Mouse (Mus musculus) E14TG2a.4 (cell line): ENCODE results near the gene Cyp27a1.

Experiments
- H3K27me3 ChIP-seq: 2 replicates; pipeline ENCODE4 v1.6.1; 2014; ENCODE audit warnings: low read length, control low read depth; ENCODE audit not compliant: insufficient read depth
- H3K36me3 ChIP-seq: 2 replicates; pipeline ENCODE4 v1.6.1; 2014; ENCODE audit warnings: low read length, control low read depth; ENCODE audit not compliant: insufficient read depth
- H3K4me1 ChIP-seq: replicated peaks from 2 replicates; pipeline ENCODE4 v1.6.1; 2014; ENCODE audit warnings: low read depth, low read length, control low read depth
- H3K4me3 ChIP-seq: replicated peaks from 2 replicates; pipeline ENCODE4 v1.5.1; 2014; ENCODE audit warnings: mild to moderate bottlenecking, low read length
- H3K9me3 ChIP-seq: 2 replicates; pipeline ENCODE4 v1.6.1; 2014; ENCODE audit warnings: low read length, control low read depth
- CTCF ChIP-seq: conservative IDR thresholded peaks from 2 replicates; pipeline ENCODE4 v1.5.1; 2014; ENCODE audit warnings: low read length
- NANOG ChIP-seq: IDR thresholded peaks from 2 replicates; pipeline ENCODE4 v1.6.1; 2014; ENCODE audit warnings: borderline replicate concordance, low read length, mixed read lengths
- POU5F1 ChIP-seq: IDR thresholded peaks from 2 replicates; pipeline ENCODE4 v1.6.1; 2014; ENCODE audit warnings: low read length, borderline replicate concordance

The Cyp27a1 gene

DNA sequence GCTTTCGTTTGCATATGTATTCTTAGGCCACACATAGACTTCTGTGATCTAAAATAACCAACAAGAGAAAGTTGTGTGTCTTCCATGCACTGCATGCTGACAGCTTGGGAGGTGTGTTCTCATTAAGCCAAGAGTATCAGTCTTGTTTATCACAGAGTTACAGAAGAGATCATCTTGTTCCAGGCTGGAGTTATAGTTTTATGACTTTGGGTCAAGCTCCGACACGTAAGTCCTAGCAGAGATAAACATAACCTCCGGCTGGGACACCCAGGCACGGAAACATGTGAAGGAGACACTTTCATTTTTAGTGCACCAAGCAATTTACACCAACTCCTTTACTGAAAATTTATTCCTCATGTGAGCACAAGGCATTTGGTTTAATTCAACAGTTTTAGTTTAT lies 12.7 kb downstream of the Cyp27a1 start:
- no peak overlapping the region for H3K4me3 ChIP-seq
- no peaks in the 10 kb centered on the region for H3K36me3 ChIP-seq
- no peaks in the 10 kb centered on the region for H3K9me3 ChIP-seq
- TF ChIP-seq POU5F1 (no peak), NANOG (no peak), CTCF (no peak)
- H3K27me3 ChIP-seq: no peaks in the 10 kb centered on the region
- peaks cover 8% of the 10 kb centered on the region for H3K4me1 ChIP-seq

DNA sequence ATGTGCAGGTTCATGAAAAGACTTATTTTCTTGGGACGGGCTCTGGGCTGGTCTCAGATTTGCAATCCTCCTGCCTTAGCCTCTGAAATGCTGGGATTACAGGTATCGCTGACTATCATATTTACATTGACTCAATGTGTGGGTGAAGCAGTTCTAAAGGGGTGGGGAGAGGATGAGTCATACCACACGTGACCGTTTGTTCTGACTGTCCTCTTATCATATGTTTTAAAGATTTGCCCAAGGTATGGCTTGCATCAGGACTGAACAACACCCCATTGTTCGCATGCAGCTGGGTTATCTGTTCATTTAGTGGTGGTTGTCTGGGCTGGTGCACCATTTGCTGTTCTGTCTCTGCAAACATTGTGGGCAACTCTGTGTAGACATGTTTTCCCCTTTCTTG lies 13.3 kb downstream of the Cyp27a1 start:
- Histone ChIP-seq H3K4me1 (peaks cover 8% of the 10 kb centered on the region), H3K36me3 (no peaks in the 10 kb centered on the region), H3K9me3 (no peaks in the 10 kb centered on the region), H3K27me3 (no peaks in the 10 kb centered on the region), H3K4me3 (no peak overlapping the region)
- no peak for TF ChIP-seq NANOG
- no peak for TF ChIP-seq CTCF
- TF ChIP-seq POU5F1: no peak

DNA sequence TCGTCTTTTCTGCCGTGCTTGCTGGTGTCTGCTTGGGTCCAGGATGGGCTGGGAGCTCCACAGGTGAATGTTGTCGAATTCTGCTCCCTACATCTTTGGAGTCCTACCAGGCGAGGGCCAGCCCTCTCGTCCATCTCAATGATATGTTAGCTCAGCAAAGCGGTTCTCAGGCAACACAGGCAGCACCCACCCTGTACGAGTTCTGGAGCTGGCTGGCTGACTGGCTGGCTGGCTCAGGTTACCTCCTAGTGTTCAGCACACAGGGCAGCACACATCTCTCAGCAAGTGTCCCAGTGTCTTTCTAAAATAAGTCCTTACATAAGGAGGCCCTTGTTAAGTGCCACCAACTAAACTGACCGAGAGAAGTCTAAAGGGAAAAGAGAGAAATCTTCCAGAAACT lies 15.1 kb downstream of the Cyp27a1 start:
- Histone ChIP-seq H3K4me1 (peaks cover 8% of the 10 kb centered on the region), H3K9me3 (no peaks in the 10 kb centered on the region), H3K36me3 (no peaks in the 10 kb centered on the region), H3K27me3 (no peaks in the 10 kb centered on the region), H3K4me3 (no peak overlapping the region)
- TF ChIP-seq NANOG: no peak
- TF ChIP-seq CTCF: no peak
- TF ChIP-seq POU5F1: no peak

DNA sequence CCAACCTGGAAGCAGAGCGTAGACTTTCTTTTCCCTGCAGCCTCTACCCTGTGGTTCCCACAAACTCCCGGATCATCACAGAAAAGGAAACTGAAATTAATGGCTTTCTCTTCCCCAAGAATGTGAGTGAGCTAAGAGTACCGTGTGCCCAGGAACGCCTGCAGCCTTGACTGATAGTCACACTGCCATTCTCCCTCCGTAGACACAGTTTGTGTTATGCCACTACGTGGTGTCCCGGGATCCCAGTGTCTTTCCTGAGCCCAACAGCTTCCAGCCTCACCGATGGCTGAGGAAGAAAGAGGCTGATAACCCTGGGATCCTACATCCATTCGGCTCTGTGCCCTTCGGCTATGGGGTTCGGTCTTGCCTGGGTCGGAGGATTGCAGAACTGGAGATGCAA lies 23.6 kb downstream of the Cyp27a1 start:
- Histone ChIP-seq H3K9me3 (no peaks in the 10 kb centered on the region), H3K36me3 (no peaks in the 10 kb centered on the region), H3K4me1 (peaks cover 7% of the 10 kb centered on the region), H3K4me3 (no peak overlapping the region), H3K27me3 (peaks cover 40% of the 10 kb centered on the region)
- no peak for TF ChIP-seq CTCF
- no peak for TF ChIP-seq NANOG
- TF ChIP-seq POU5F1: no peak

DNA sequence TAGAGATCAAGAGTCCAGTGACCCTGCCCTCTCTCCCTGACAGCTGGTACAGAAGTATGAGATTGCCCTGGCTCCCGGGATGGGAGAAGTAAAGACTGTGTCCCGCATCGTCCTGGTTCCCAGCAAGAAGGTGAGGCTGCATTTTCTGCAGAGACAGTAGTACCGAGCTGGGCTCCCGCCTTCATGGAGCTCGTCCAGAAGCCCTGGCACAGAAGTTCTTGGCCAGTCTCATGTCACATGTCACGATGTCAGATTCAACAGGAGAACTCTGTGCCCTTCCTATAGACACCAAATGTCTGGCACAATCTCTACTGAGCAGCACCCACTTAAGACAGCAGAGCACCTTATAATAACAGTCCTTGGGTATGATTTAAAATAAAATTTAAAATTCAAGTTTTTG lies 24.1 kb downstream of the Cyp27a1 start:
- Histone ChIP-seq H3K36me3 (no peaks in the 10 kb centered on the region), H3K27me3 (peaks cover 40% of the 10 kb centered on the region), H3K9me3 (no peaks in the 10 kb centered on the region), H3K4me3 (no peak overlapping the region), H3K4me1 (peaks cover 7% of the 10 kb centered on the region)
- TF ChIP-seq NANOG (no peak), POU5F1 (no peak), CTCF (no peak)

DNA sequence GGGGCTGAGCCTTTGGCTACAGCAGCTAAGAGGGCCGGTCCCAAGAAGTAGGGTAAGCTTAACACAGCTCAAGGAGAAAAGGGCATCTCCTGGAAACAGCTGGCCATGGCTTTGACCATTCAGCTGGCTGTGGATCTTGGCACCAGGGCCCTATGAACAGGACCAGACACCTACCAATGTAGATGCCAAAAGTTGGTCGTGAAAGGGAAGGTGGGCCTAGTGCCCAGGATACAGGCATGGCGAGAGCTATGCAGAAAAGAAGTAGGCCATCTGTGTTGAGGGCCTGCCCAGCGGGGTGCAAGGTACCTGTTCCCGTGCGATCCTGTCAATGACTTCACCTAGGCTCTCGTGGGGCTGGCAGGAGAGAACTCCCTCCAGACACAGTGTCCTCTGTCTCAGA lies 27.5 kb downstream of the Cyp27a1 start:
- H3K36me3 ChIP-seq: no peaks in the 10 kb centered on the region
- peaks cover 37% of the 10 kb centered on the region for H3K27me3 ChIP-seq
- TF ChIP-seq NANOG (no peak), CTCF (no peak), POU5F1 (no peak)
- 0 out of 2 replicates have a peak, but pooled peaks cover under 1% of the 10 kb centered on the region for H3K4me1 ChIP-seq
- no peak overlapping the region for H3K4me3 ChIP-seq
- no peaks in the 10 kb centered on the region for H3K9me3 ChIP-seq

DNA sequence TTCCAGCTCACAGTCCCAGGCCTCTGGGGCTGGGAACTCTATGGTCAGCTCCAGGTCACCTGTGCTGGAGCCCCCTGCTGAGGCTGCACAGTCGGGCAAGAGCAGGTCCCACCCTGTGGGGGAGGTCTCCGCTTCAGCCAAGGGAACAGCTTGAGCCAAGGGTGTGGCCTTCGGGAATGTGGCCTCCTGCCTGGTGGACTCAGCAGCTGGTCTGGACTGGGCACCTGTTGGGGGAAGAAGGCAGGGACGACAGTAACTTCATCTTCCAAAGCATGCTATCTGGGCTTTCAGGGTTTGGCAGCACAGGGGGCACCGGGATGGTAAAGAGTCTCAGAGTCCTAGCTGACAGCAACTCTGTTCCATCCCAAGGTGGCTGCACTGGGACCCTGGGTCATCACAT lies 34.0 kb downstream of the Cyp27a1 start:
- H3K27me3 ChIP-seq: peaks cover 57% of the 10 kb centered on the region
- H3K4me1 ChIP-seq: peaks cover 23% of the 10 kb centered on the region
- no peak overlapping the region for H3K4me3 ChIP-seq
- H3K9me3 ChIP-seq: no peaks in the 10 kb centered on the region
- TF ChIP-seq NANOG (no peak), POU5F1 (no peak), CTCF (no peak)
- H3K36me3 ChIP-seq: no peaks in the 10 kb centered on the region

DNA sequence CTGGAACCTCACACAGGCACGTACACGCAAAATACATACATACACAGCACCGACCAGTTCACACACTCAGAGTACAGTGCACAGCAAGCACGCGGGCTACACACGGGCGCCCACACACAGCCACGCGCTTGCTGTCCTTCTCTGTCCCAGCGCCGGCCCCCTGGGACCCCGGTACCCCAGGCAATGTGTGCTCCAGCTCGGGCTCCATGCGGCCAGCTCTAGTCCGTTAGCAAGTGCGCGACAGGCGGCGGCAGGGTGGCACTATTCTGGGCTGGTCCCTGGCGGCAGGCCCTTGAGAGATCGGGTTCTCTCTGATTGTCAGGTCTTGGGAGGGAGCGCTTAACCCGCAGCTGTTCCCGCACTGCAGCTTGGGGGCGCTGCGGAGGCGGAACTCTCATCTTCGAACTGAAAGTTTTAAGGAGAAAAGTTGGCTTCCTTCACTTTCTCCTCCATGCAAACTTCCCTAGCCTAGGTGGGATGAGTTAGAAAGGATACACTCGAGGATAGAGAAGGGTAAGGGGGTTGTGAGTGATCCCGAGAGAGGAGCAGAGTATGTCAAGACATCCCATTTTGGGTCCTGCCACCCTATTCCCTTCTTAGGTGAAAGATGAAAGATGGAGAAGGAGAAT lies 35.4 kb downstream of the Cyp27a1 start, which contains the start of gene Prkag3:
Gene Prkag3 (minus strand): TSS at position 579 of the 629 bp plus-strand sequence.
- H3K4me3 ChIP-seq: peak within 1 kb of the TSS; percentile 74
- peaks cover 60% of the 10 kb centered on the region for H3K27me3 ChIP-seq
- H3K9me3 ChIP-seq: no peaks in the 10 kb centered on the region
- TF ChIP-seq POU5F1: no peak
- TF ChIP-seq NANOG: no peak
- peak; percentile 70 for TF ChIP-seq CTCF
- peaks cover 28% of the 10 kb centered on the region for H3K4me1 ChIP-seq
- H3K36me3 ChIP-seq: no peaks in the 10 kb centered on the region

DNA sequence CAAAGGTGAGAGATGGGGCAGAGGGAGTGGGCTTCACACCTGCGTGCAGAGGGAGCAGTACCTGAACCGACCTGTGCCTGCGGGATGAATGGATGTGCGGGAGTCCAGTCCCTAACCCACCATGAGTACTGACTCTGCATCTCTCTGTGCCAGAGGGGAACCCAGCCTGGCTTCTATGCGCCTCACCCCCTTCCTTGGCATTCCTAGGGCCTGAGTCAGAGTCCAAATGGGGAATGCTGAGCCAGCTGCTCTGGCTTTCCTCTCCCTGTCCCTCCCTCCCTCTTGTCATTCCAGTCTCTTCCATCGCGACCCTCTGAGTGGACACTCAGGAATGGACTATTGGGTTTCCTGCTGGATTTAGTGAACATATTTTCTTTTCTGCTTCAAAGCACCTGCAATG lies 35.9 kb downstream of the Cyp27a1 start:
- Histone ChIP-seq H3K36me3 (no peaks in the 10 kb centered on the region), H3K4me3 (no peak overlapping the region), H3K4me1 (peaks cover 33% of the 10 kb centered on the region), H3K27me3 (peaks cover 60% of the 10 kb centered on the region), H3K9me3 (no peaks in the 10 kb centered on the region)
- no peak for TF ChIP-seq POU5F1
- no peak for TF ChIP-seq CTCF
- no peak for TF ChIP-seq NANOG
